8 mouse cellular contexts compared by ENCODE assay signal in genomic region chrX:99215931-99216330, GRCm38 (mm10).
DNase-seq lines count a peak whose midpoint lies in the region; ATAC-seq and TF ChIP-seq lines count a peak whose summit lies in the region.
"Had no signal": no experiment of that assay in that cellular context is flagged by ENCODE, and none has a peak within 500 bp of the region (broad histone marks: within the 10 kb centered on the region; RNA-seq: fewer than 3 reads in every experiment).

No protein-coding gene starts in this region.

- intact Hi-C loops in heart, postnatal 25 days (cut with DNase I), result loop anchor here (2.0 kb wide), 2 partner anchors 15 to 79 kb away; partner anchors contain the start of gene Efnb1
- intact Hi-C loops in left cerebral cortex, postnatal 25 days (cut with DNase I), result no loop called here

- no peak for TF ChIP-seq EP300 in heart, postnatal 0 days (IDR thresholded peaks at IDR 0.05; ENCODE audit: low read depth)

- H3K9me3 ChIP-seq in heart, postnatal 0 days (replicated peaks; ENCODE audit: control insufficient read depth, low read length), result no peaks in the 10 kb centered on the region
- H3K9me3 ChIP-seq in midbrain, embryonic 10.5 days (replicated peaks), result no peaks in the 10 kb centered on the region
- H3K9me3 ChIP-seq in midbrain, embryonic 13.5 days, result no peaks in the 10 kb centered on the region
- H3K9me3 ChIP-seq in limb, embryonic 10.5 days (replicated peaks), result no peaks in the 10 kb centered on the region
- no peaks in the 10 kb centered on the region for H3K9me3 ChIP-seq in neural tube, embryonic 15.5 days (replicated peaks)

- H3K9ac ChIP-seq in heart, postnatal 0 days (replicated peaks; ENCODE audit: low read depth, low read length), result no peak overlapping the region
- H3K9ac ChIP-seq in midbrain, embryonic 13.5 days (replicated peaks), result no peak overlapping the region
- no peak overlapping the region for H3K9ac ChIP-seq in neural tube, embryonic 15.5 days (replicated peaks)

- H3K4me3 ChIP-seq in heart, postnatal 0 days (ENCODE audit: low read depth, low read length), result no peak overlapping the region
- no peak overlapping the region for H3K4me3 ChIP-seq in midbrain, embryonic 10.5 days
- no peak overlapping the region for H3K4me3 ChIP-seq in midbrain, embryonic 13.5 days (replicated peaks)
- no peak overlapping the region for H3K4me3 ChIP-seq in limb, embryonic 10.5 days
- H3K4me3 ChIP-seq in neural tube, embryonic 15.5 days (replicated peaks), result no peak overlapping the region

- ATAC-seq in heart, postnatal 0 days (ENCODE audit: insufficient read depth, low read depth), result no peak
- no peak for ATAC-seq in midbrain, embryonic 13.5 days
- ATAC-seq in neural tube, embryonic 15.5 days (ENCODE audit: low FRiP score), result peak; percentile 11; the same call in 1 of the 2 replicates

- H3K36me3 ChIP-seq in heart, postnatal 0 days (replicated peaks; ENCODE audit: control insufficient read depth, insufficient read depth, low read length), result no peaks in the 10 kb centered on the region
- H3K36me3 ChIP-seq in midbrain, embryonic 10.5 days, result no peaks in the 10 kb centered on the region
- H3K36me3 ChIP-seq in midbrain, embryonic 13.5 days, result no peaks in the 10 kb centered on the region
- no peaks in the 10 kb centered on the region for H3K36me3 ChIP-seq in limb, embryonic 10.5 days
- H3K36me3 ChIP-seq in neural tube, embryonic 15.5 days, result no peaks in the 10 kb centered on the region

- H3K4me2 ChIP-seq in heart, postnatal 0 days (ENCODE audit: low read depth, low read length), result no peak overlapping the region
- no peak overlapping the region for H3K4me2 ChIP-seq in midbrain, embryonic 13.5 days (replicated peaks)
- H3K4me2 ChIP-seq in neural tube, embryonic 15.5 days, result no peak overlapping the region; the same call in 1 of the 2 replicates

- 0 out of 2 replicates have a peak, but pooled peaks have one; percentile 10 for TF ChIP-seq CTCF in heart, postnatal 0 days (IDR thresholded peaks at IDR 0.05; ENCODE audit: low read depth)

- WGBS in heart, postnatal 0 days, result 66% methylated on average over 5 of the region's 5 CpGs
- WGBS in midbrain, embryonic 10.5 days, result 57% methylated on average over 5 of the region's 5 CpGs
- 61% methylated on average over 5 of the region's 5 CpGs for WGBS in midbrain, embryonic 13.5 days
- WGBS in limb, embryonic 10.5 days, result 63% methylated on average over 5 of the region's 5 CpGs
- 56% methylated on average over 5 of the region's 5 CpGs for WGBS in neural tube, embryonic 15.5 days

- no peaks in the 10 kb centered on the region; the same call in 1 of the 2 replicates for H3K27me3 ChIP-seq in heart, postnatal 0 days (ENCODE audit: control insufficient read depth, insufficient read depth, low read length)
- peaks cover 100% of the 10 kb centered on the region for H3K27me3 ChIP-seq in midbrain, embryonic 10.5 days (ENCODE audit: low read depth, poor library complexity, severe bottlenecking)
- H3K27me3 ChIP-seq in midbrain, embryonic 13.5 days, result peaks cover 74% of the 10 kb centered on the region
- H3K27me3 ChIP-seq in limb, embryonic 10.5 days (ENCODE audit: low read depth, poor library complexity, severe bottlenecking), result peaks cover 100% of the 10 kb centered on the region
- peaks cover 40% of the 10 kb centered on the region for H3K27me3 ChIP-seq in neural tube, embryonic 15.5 days (replicated peaks)

- H3K4me1 ChIP-seq in heart, postnatal 0 days (ENCODE audit: control insufficient read depth, insufficient read depth), result peaks cover 11% of the 10 kb centered on the region
- peaks cover 73% of the 10 kb centered on the region for H3K4me1 ChIP-seq in midbrain, embryonic 10.5 days
- H3K4me1 ChIP-seq in midbrain, embryonic 13.5 days (replicated peaks), result peaks cover 54% of the 10 kb centered on the region
- H3K4me1 ChIP-seq in limb, embryonic 10.5 days, result peaks cover 71% of the 10 kb centered on the region
- H3K4me1 ChIP-seq in neural tube, embryonic 15.5 days, result peaks cover 4% of the 10 kb centered on the region; the same call in 1 of the 2 replicates

- no peak overlapping the region for H3K27ac ChIP-seq in heart, postnatal 0 days (ENCODE audit: low read depth)
- H3K27ac ChIP-seq in midbrain, embryonic 10.5 days (replicated peaks), result peak overlapping the region; percentile 89
- H3K27ac ChIP-seq in midbrain, embryonic 13.5 days, result no peak overlapping the region
- peak overlapping the region; percentile 92 for H3K27ac ChIP-seq in limb, embryonic 10.5 days
- no peak overlapping the region for H3K27ac ChIP-seq in neural tube, embryonic 15.5 days (replicated peaks)

- no peak for DNase-seq in heart, postnatal 0 days (ENCODE audit: low spot score)
- no peak for DNase-seq in heart, postnatal 25 days (ENCODE audit: low spot score)
- DNase-seq in midbrain, embryonic 10.5 days (ENCODE audit: low spot score), result no peak
- no peak for DNase-seq in limb, embryonic 10.5 days (ENCODE audit: low spot score)
- DNase-seq in left cerebral cortex, postnatal 25 days (ENCODE audit: low spot score in 2 of 2), result no peak
- DNase-seq: kidney, postnatal 36 days had no signal

Comparison
In these comparisons a context has a peak if more than half of its experiments do, and no peak if none do; other contexts are left out.
1. H3K27ac ChIP-seq: peak in midbrain, embryonic 10.5 days (single experiment) and limb, embryonic 10.5 days (single experiment); none in heart, postnatal 0 days (single experiment), midbrain, embryonic 13.5 days (single experiment) and neural tube, embryonic 15.5 days (single experiment).